Mouse (Mus musculus) embryonic fibroblast, embryonic 13.5 days (primary cell): Measurements from ENCODE around the gene Zfp617.
"Not testable (repeated sequence)": the region's sequence is repeated elsewhere in the genome, so short reads cannot be mapped to it uniquely, and the experiment has no call there.

Experiments used
- CTCF ChIP-seq: IDR thresholded peaks from 2 replicates; pipeline ENCODE4 v1.5.1; 2011; ENCODE audit warnings: mild to moderate bottlenecking, control low read depth, low read length, moderate library complexity, borderline replicate concordance; ENCODE audit not compliant: insufficient read depth
- POLR2A ChIP-seq: IDR thresholded peaks from 2 replicates; pipeline ENCODE4 v1.6.1; 2011; ENCODE audit warnings: low read depth, mild to moderate bottlenecking, control low read depth, low read length, moderate library complexity

DNA sequence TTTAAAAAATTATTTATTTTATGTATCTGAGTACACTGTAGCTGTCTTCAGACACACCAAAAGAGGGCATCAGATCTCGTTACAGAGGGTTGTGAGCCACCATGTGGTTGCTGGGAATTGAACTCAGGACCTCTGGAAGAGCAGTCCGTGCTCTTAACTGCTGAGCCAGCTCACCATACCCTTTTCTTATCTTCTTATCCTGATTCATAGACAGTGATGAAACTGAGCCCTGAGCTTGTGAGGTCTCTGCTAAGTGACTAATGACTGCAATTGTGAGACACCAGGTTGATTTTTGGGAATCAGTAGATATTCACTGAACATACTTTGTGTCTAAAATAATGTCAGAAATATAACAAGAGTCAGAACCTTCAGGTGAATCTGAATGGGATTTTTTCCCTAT lies 29.6 kb downstream of the Zfp617 start:
- not testable (repeated sequence) for TF ChIP-seq CTCF, POLR2A
